Mouse (Mus musculus) frontal cortex, postnatal 25 days (tissue): ENCODE data around the gene Gm11634.
"Not testable (repeated sequence)": the region's sequence is repeated elsewhere in the genome, so short reads cannot be mapped to it uniquely, and the experiment has no call there.

ENCODE experiments used
- DNase-seq, 2 experiments: peaks; one replicate each; pipeline ENCODE4 v3.0.0; 2022; ENCODE audit warnings: low spot score in 2 of 2

Gm11634 gene

DNA sequence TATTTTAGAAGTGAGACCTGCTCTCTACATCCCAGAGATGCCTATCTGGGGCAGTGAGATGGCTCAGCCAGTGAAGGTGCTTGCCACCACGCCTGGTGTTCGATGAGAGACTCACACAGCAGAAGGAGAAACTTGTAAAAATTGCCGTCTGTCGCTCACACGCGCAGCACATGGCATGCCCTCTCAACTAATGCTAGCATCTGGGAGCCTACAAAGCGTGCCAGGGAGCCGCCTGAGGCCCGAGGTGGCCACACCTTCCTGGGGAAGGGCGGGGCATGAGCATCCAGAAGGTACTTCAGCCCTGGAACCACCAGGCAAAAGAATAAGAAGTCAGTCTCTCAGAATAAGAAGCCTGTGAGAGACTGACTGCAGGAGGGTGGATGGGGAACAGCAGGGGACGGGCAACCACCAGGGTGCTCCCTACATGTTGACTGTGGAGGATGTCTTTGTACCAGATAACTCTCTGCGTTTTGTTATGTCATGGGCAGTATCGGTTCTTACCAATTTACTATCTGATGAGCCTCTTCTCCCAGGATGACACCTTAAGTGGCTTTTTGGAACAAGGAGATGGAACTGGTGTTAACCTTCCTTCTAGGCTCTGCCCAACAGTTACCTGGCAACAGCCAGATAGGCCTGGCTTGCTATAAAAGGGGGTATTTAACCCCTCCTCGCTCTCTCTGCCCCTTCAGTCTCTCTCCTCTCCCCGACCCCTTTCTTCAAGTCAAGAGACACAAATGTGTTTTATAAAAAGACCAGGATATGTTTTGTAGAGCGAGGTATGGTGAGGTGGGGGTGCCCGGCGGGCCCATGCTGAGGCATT lies 18.1 kb upstream of the Gm11634 start:
- no peak for DNase-seq

DNA sequence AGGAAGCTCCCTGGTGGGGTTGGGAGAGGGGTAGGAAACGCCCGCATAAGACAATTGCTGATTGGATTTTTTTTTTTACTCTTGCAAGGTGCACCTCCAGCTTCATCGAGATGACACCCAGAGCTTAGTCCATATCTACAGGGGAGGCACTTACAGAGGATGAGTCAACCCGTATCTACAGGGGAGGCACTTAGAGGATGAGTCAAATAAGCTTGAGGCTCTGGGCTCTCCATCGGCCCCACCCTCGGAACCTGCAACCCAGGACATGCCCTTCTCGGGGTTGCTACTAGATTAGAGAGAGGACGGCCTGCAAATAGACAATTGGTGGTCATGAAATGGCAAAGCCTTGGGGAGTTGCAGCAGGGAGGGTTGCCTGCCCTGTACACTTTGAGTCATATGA lies 17.0 kb upstream of the Gm11634 start:
- no peak for DNase-seq

DNA sequence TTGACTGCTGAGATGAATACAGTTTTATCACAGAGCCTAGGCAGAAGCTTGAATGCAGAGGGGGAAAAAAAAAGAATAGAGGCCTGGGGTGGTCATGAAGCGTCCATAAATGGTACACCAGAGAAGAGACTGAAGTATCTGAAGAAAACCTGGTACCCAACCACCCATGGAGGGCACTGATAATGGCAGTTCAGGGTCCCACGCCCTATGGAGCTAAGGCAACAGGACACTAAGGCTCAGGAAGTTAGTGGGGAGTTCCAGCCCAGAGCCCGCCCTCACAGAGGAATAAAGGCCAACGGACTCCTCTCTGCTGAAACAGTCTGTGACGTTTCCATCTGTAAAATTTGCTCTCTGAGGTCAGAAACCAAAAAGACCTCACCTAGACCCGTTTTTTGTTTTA lies 16.3 kb upstream of the Gm11634 start:
- DNase-seq = no peak

DNA sequence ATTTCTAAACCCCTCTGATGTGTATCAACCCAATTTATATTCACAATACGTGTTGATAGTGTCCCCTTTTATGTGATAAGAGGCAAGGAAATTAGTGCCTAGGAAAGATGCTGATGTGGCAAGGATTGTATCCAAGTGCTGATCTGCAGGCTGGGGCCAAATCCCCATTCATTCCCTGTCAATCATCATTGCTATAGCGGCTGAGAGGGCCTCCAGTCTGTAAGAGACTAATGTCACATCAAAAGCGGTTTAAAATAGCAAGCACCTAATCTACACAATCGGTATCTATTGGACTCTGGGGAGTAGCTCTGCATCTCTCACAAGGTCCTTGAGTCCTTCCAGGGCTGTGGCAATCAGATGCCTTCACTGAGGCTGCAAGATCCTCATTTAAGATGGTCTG lies 15.1 kb upstream of the Gm11634 start:
- no peak for DNase-seq

DNA sequence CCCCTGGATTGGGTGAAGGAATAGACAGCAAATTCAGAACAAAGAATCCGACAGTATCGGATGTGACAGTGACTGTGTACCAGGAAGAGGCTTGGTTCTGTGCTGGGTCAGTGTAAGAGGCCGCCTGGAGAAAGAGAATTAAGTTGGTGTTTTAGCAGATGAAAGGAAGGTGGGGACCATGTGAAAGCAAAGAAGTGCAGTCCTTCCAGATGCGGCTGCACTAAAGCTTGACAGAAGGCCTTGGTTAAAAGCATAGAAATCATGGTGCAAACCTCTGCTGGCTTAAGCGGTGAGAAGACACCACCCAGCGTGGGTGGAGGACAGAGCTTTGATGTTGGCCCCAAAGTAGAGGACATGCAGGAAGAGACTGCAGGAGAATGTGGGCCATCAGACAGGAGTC lies 14.5 kb upstream of the Gm11634 start:
- no peak for DNase-seq

DNA sequence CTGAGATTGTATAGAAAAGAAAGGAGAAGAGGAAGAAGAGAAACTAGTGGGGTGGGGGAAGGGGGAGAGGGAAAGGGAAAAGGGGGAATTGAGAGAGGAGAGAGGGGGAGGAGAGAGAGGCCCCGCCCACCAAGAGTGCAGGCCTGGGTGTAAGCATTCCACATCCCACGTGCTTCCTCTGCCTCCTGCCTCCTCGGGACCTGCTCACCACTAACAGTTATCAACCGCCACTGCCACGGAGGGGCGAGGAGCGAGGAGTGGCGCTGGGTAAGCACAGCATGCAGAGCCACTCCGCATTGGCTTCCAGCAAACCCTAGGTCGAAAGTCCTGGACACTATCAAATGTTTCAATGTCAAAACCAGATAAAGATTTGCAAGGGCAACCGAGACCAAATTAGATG lies 11.4 kb upstream of the Gm11634 start:
- no peak for DNase-seq

DNA sequence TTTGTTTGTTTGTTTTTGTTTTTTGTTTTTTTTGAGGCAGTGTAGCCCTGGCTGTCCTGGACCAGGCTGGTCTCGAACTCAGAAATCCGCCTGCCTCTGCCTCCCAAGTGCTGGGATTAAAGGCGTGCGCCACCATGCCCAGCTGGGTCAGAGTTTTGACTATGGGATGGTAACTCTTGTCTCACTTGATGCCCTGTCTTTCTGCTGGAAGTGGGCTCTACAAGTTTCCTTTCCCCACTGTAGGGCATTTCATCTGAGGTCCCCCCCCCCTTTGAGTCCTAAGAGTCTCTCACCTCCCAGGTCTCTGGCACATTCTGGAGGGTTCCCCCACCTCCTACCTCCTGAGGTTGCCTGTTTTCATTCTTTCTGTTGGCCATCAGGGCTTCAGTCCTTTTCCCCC lies 8.1 kb upstream of the Gm11634 start:
- not testable (repeated sequence) for DNase-seq

DNA sequence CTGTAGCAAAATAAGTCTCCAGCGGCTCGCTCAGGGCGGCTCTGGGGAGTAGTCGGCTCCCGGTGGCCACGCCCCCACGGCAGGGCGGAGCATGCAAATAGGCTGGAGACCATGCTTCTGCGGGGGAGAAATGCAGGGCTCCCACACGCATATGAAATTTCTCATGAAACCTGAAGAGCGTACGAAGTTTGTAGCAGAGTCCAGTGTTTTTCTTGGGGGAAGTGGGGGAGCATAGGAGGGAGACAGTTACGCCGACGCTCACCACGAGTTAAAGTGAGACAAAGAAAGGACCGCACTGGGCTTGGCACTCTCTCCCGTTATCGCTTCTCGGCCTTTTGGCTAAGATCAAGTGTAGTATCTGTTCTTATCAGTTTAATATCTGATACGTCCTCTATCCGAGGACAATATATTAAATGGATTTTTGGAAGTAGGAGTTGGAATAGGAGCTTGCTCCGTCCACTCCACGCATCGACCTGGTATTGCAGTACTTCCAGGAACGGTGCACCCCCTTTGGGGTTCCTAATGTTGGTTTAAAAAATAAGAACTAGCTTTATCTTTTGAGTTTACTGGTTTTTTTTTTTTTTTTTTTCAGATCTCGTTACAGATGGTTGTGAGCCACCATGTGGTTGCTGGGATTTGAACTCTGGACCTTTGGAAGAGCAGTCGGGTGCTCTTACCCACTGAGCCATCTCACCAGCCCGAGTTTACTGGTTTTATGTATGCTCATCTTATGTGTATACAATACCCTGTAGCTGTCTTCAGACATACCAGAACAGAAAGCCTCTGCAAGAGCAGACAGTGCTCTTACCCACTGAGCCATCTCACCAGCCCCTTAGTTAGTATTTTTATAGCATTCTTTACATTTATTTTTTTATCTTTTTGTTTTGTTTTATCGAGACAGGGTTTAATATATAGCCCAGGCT lies 5.7 kb upstream of the Gm11634 start:
- DNase-seq = not testable (repeated sequence)

DNA sequence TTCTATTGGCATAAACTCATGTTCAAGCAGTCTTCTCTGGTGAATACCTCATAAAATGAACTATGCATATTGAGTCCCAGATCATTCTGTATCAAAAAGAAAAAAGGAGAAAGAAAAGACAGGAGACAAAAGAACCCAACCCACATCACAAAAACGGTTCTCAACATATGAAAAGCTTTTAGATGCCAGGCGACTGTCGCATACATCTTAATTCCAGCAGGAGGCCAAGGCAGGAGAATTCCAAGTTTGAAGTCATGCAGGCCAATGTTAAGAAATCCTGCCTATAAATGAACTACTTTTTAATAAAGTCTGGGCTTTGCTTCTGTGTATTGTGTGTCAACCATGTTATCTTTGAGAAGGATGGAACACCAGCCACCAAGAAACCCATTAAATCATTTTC lies 5.1 kb upstream of the Gm11634 start:
- no peak for DNase-seq

DNA sequence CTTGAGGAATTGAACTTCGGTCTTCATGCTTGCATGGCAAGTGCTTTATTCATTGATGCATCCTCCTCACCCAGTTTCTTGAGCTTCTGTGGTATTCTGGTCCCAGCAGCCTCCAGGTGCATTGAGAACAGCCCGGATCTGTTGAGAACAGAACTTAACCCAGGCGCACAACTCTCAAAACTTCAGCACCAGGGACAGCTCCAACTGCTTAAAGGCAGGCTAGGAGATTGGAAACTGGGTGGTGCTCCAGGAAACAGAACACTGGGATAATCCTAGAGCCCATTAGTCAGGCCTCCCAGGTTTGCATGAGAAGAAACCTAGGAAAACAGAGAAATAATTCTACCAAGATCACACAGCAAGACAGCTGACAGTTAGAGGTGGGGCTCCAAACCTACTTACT lies 3.4 kb upstream of the Gm11634 start:
- no peak for DNase-seq

DNA sequence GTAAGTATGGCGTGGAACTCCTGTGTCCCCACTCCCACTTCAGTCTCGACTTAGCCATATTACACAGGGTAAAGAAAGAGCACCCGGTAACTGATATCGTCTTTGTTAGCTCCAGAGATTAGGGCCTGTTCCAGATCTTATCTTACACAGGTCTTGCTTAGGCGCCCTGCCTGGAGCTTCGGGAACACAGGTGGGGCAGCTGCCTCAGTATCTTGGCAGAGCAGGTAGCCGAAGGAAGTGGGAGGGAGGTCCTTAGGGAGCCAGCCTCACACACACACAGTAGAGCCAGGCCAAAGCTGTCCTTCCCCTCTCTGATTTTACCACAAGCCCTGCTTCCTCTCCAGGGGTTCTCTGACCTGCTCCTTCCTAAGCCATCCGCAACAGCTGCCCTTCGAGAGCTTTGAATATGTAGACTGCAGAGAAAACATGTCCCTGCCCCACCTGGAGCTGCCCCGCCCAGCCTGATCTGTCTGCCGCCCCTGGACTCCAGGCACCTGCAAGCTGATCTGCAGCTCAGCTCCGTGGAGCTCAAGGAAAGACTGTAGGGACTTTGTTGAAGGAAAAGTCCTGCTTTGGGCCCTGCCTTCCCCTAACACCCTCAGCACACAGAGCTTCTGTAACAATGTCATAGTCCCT lies 8.9 kb downstream of the Gm11634 start:
- DNase-seq = no peak

DNA sequence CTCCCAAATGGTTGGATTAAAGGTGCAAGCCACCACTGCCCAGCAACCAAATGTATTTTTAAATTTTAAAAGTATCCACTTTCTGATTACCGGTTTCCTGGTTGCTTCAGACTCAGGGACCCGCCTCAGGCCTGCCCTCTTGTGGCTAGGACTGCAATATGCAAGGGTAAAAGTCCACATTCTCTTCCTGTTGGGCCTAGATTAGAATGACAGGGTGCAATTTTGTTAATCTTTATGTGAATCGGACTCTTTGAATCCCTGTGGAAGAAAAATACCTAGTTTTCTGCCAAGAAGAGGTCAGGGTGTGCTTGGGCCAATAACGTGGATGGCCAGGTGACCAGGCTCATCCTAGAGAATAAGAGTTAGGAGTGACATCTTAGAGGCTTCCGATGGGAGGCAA lies 9.6 kb downstream of the Gm11634 start:
- DNase-seq = no peak

DNA sequence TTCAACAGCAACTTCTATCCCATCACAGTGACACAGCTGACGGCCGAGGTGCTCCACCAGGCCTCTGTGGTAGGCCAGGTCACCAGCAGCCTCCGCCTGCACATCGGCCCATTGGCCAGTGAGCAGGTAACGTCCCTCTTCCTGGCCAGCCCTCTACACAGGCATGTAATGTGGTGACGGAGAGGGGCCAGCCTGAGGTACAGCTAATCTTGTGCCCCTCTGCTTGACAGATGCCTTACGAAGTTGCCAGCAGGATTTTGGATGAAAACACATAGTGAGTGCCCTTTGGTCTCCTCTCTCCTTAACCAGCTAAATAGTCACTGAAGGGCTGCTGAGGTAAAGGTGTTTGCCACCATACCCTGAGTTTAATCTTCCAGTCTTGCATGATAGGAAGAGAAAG lies 10.2 kb downstream of the Gm11634 start:
- no peak for DNase-seq

DNA sequence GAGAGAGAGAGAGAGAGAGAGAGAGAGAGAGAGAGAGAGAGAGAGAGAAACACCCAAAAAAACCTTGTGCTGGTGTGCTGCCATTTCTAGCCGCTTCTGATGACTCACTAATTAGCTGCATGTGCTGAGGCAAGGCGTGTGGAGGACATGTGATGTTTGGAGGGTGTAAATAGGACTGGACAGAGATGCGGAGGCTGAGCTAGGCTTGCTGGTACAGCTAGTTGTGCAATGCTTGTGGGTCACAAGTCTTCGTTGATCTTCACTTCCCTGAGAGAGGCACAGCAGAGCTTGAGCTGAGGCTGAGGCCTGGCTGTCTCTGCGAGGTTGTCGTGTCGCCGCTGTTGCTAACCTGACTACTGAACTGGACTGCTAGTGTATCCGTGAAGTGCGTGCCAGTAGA lies 11.4 kb downstream of the Gm11634 start:
- DNase-seq = no peak

DNA sequence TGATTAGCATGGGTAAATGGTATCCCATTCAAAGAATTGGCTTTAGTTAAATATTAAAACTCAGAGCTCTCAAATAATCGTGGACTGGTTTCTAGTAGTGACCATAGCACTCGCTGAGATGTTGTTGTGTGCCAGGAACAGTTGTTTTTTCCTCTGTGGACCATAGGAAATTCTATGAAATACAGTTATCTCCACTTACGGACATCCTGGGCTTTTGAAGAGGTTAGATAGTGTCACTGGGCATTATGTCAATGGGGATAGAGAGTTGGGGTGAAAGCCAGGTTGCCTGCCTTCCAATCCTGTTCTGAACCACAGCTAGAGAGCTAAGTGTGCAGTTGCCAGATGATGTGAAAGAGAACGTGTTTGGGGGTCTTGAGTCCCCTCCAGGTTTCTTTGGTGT lies 13.3 kb downstream of the Gm11634 start:
- DNase-seq = no peak

DNA sequence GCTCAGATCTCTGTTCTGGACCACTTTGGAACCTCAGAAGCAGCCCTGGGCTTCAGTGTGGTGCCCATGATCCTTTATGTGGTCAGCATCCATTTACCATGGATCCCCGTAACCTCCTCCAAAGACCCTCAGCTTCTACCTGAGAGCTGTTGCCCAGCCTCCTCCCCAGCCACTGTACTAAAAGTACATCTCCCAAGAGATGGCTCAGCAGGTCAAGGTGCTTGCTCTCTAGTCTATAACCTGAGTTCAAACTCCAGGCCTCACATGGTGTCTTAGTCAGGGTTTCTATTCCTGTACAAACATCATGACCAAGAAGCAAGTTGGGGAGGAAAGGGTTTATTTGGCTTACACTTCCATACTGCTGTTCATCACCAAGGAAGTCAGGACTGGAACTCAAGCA lies 14.0 kb downstream of the Gm11634 start:
- DNase-seq = not testable (repeated sequence)

DNA sequence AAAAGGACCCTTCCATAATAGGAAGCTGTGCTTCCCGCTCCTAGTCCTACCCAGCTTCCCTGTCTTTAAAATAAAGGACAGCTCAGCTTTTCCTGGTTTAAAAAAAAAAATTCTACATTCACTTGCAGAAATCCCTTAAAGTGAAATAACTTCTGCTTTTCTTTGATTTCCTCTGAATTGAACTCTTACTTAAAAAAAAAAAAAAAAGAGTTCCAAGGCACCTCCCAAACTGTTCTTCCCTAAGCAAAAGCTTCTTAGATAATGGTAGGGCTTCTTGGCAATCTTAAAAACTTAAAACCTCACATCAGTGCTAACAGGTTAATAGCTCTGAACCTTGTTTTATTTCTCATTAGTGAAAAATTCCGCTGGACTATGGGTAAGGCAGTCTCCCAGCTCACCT lies 15.9 kb downstream of the Gm11634 start:
- DNase-seq = no peak

DNA sequence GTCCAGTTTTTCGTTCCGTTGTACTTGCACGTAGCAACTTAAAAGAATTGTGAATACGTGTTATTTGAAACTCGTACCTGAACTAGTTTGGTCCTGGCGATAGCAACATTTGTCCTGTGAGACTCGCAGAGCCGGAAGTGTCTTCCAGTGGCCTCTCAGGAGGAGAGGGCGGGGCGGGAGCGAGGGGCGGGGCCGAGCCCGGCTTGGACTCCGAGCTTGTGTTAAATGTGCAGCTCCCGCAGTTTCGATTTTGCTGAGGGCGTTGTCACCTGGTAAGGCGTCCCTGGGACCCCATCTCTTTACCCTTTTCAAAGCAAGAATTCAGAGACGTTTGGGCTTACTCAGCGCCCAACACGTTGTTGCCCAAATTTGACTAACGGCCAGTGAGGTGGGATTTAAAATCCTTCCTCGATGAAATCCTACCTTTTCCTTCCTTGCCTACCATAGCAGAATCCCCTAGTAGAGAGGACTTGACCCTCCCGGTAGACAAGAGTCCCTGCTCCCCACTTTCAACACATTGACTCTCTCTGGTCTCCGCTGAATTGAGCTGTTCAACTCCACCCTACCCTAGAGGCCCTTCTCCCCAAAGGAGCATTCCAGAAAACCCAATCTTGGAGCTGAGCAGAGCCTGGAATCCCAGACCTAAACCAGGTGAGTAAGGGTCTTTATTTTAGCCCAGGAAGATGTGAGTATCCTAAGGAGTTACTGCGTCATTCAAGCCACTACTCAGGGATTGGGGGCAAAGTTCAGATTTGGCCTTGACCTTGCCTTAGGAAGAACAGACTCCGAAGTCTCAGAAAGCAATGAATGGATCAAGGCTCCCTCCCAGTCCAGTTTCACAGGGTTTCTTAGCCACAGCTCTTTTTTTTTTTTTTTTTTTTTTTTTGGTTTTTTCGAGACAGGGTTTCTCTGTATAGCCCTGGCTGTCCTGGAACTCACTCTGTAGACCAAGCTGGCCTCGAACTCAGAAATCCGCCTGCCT lies 16.7 kb downstream of the Gm11634 start, which contains the start of gene Tmem106a:
TSS of gene Tmem106a (plus strand) at position 189 of the 982 bp plus-strand sequence.
- no peak for DNase-seq

DNA sequence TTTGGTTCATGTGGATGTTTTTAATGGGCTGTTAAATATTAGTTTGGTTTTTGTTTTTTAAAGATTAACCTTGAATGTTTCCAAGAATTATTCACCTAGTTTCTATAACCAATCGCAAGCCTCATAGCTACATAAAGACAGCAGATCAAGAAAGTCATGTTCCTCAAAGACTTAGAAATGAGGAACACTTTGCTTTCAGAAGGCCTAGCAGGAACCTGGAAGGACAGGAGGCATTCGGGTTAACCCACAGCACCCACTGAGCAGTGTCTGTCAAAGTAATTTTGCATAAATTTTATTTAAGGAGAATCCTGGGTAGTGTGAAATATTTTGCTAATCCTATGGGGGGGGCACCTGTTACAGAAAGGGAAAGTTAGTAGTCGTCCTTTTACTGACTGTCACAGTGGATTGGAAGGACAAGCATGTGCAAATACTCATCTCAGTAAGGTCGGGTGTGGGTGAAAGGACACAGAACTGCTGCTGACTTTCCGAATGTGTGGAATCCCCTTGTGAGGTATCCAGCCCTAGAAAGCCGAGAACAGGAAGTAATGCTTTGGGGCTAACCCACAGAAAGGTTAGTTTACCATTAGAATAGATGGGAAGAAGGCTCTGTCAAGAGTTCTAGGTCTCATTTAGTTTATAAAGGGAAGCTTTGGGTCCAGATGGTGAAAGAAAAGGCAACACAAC lies 17.8 kb downstream of the Gm11634 start:
- no peak for DNase-seq

DNA sequence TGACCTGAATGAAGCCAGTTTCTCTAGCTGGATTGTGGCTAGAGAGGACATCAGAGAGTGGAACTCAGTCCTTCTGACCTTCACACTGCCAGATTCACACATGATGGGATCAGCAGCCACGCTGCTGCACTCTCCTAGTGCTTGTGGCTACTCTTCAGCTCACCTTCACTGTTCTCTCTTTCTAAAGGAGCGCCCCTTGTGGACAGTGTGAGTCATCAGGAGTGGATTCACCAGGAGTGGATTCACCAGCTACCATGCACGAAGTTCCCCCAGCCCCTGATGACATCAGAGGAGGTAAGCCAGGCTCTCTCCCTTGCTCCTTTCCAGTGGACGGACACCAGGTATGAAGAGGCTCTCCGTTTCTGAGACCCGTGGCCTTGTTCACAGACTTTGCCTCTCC lies 22.9 kb downstream of the Gm11634 start:
- no peak for DNase-seq

DNA sequence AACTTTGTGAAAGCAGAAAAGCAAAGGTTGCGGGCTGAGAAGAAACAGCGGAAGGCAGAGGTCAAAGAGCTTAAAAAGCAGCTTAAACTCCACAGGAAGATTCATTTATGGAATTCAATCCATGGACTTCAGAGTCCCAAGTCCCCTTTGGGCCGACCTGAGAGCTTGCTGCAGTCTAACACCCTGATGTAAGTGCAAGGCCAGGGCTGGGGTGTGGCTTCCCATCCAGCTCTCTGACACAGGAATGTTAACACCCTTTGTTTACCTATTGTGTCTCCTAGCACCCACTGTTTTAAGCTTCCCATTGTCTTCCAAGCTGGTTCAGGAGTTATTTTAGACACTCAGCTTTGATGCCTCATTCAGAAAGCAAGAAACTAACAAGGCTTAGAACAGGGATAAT lies 30.6 kb downstream of the Gm11634 start:
- no peak for DNase-seq
